In the genomic region with DNA sequence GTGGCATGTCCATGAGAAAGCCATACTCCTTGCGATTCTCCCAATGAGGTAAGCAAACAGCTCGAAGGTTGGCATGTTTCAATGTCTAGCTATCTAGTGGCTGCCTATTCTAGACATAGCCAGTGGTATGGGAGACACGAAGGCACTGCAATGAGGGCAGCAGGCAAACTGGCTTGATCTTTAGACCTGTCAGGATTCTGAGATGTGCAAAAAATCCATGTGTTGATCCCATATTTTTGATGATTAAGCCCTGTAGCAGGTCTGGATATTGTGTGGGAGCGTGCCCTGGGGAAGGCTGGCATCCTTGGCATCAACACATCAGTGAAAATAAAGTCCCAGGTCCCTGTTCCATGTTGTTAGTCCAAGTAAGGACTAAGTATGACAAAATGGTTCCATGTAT, we compare ENCODE assay signal across 25 mouse cellular contexts. TPM values are rescaled to one million over a fixed set of nuclear protein-coding genes. Genes with fewer than 3 reads are reported as not detected.
"Had no signal": no experiment of that assay in that cellular context is flagged by ENCODE, and none has a peak within 500 bp of the region (broad histone marks: within the 10 kb centered on the region; RNA-seq: fewer than 3 reads in every experiment).

No protein-coding gene starts in this region.

- H3K4me3 ChIP-seq: heart, embryonic 13.5 days; heart, embryonic 15.5 days; hindbrain, embryonic 13.5 days; hindbrain, embryonic 15.5 days; kidney, embryonic 15.5 days; limb, embryonic 13.5 days; limb, embryonic 15.5 days; liver, embryonic 13.5 days; liver, embryonic 15.5 days had no signal

- H3K4me2 ChIP-seq: heart, embryonic 11.5 days; heart, embryonic 13.5 days; heart, embryonic 15.5 days; hindbrain, embryonic 13.5 days; hindbrain, embryonic 15.5 days; kidney, embryonic 15.5 days; limb, embryonic 13.5 days; limb, embryonic 15.5 days; liver, embryonic 13.5 days; liver, embryonic 15.5 days had no signal

- H3K4me1 ChIP-seq: heart, embryonic 13.5 days; heart, embryonic 15.5 days; kidney, embryonic 15.5 days; limb, embryonic 13.5 days; limb, embryonic 15.5 days; liver, embryonic 13.5 days; liver, embryonic 15.5 days had no signal

- ATAC-seq: hindbrain, postnatal 0 days; intestine, embryonic 16.5 days had no signal

- H3K9me3 ChIP-seq: heart, embryonic 13.5 days; heart, embryonic 15.5 days; hindbrain, embryonic 13.5 days; hindbrain, embryonic 15.5 days; kidney, embryonic 15.5 days; limb, embryonic 13.5 days; limb, embryonic 15.5 days; liver, embryonic 13.5 days; liver, embryonic 15.5 days had no signal

- H3K27ac ChIP-seq: heart, embryonic 13.5 days; heart, embryonic 15.5 days; hindbrain, embryonic 13.5 days; kidney, embryonic 15.5 days; kidney, postnatal 0 days; limb, embryonic 13.5 days; limb, embryonic 15.5 days; liver, embryonic 13.5 days; liver, embryonic 15.5 days had no signal

- H3K27me3 ChIP-seq: heart, embryonic 13.5 days; heart, embryonic 15.5 days; hindbrain, embryonic 13.5 days; hindbrain, embryonic 15.5 days; kidney, embryonic 15.5 days; limb, embryonic 13.5 days; limb, embryonic 15.5 days; liver, embryonic 13.5 days; liver, embryonic 15.5 days had no signal

- H3K9ac ChIP-seq: heart, embryonic 13.5 days; heart, embryonic 15.5 days; hindbrain, embryonic 13.5 days; hindbrain, embryonic 15.5 days; kidney, embryonic 15.5 days; limb, embryonic 13.5 days; limb, embryonic 15.5 days; liver, embryonic 13.5 days; liver, embryonic 15.5 days had no signal

- DNase-seq: gastrocnemius, postnatal 10 days; gastrocnemius, postnatal 36 days; heart, adult 18-20 months; kidney, adult 11 months; kidney, adult 2 months; kidney, adult 9 months; kidney, postnatal 14 days; kidney, postnatal 36 days; layer of hippocampus, adult 9-11 months; layer of hippocampus, postnatal 36 days; left cerebral cortex, postnatal 4 days; liver, embryonic 13.5 days had no signal

RNA-seq across cellular contexts. Expression of a gene that starts 29.0 kb away (rescaled TPM):
- total RNA-seq: hematopoietic stem cell, adult 5-6 weeks had no signal
- polyA plus RNA-seq: liver, embryonic 13.5 days had no signal
